Mouse (Mus musculus): ENCODE measurements around the gene Hprt. TPM values are rescaled to one million over a fixed set of nuclear protein-coding genes. Genes with fewer than 3 reads are reported as not detected.

The Hprt gene
- total RNA-seq, 1 experiment from 2014 or later, result 381 TPM

GRCm38 (mm10) chrX:53025471-53026223 is 37.7 kb downstream of the Hprt start:
- ATAC-seq (replicated peaks in 1 of 2; ENCODE audit: insufficient read depth in 1 of 2, low FRiP score in 2 of 2, low TSS enrichment in 1 of 2, low read depth in 1 of 2, poor library complexity in 2 of 2, severe bottlenecking in 2 of 2), result no peak

GRCm38 (mm10) chrX:53029559-53029958 is 41.6 kb downstream of the Hprt start:
- no peak for ATAC-seq (replicated peaks in 1 of 2; ENCODE audit: insufficient read depth in 1 of 2, low FRiP score in 2 of 2, low TSS enrichment in 1 of 2, low read depth in 1 of 2, poor library complexity in 2 of 2, severe bottlenecking in 2 of 2)

GRCm38 (mm10) chrX:53038194-53038593 is 50.3 kb downstream of the Hprt start:
- ATAC-seq (replicated peaks in 1 of 2; ENCODE audit: insufficient read depth in 1 of 2, low FRiP score in 2 of 2, low TSS enrichment in 1 of 2, low read depth in 1 of 2, poor library complexity in 2 of 2, severe bottlenecking in 2 of 2), result peak; percentile 56 to 69

- ATAC-seq (replicated peaks in 1 of 2; ENCODE audit: insufficient read depth in 1 of 2, low FRiP score in 2 of 2, low TSS enrichment in 1 of 2, low read depth in 1 of 2, poor library complexity in 2 of 2, severe bottlenecking in 2 of 2), result no peak
Measured at GRCm38 (mm10) chrX:53039651-53040050, 51.7 kb downstream of the Hprt start.

GRCm38 (mm10) chrX:53040138-53040537 is 52.2 kb downstream of the Hprt start:
- no peak for ATAC-seq (replicated peaks in 1 of 2; ENCODE audit: insufficient read depth in 1 of 2, low FRiP score in 2 of 2, low TSS enrichment in 1 of 2, low read depth in 1 of 2, poor library complexity in 2 of 2, severe bottlenecking in 2 of 2)

GRCm38 (mm10) chrX:53041006-53041405 is 53.1 kb downstream of the Hprt start:
- ATAC-seq (replicated peaks in 1 of 2; ENCODE audit: insufficient read depth in 1 of 2, low FRiP score in 2 of 2, low TSS enrichment in 1 of 2, low read depth in 1 of 2, poor library complexity in 2 of 2, severe bottlenecking in 2 of 2), result no peak

- peak; percentile 32 to 83; a peak in 3 of 4 replicates for ATAC-seq (replicated peaks in 1 of 2; ENCODE audit: insufficient read depth in 1 of 2, low FRiP score in 2 of 2, low TSS enrichment in 1 of 2, low read depth in 1 of 2, poor library complexity in 2 of 2, severe bottlenecking in 2 of 2)
Measured at GRCm38 (mm10) chrX:53045187-53045903, 57.4 kb downstream of the Hprt start.

GRCm38 (mm10) chrX:53046033-53046432 is 58.1 kb downstream of the Hprt start:
- no peak for ATAC-seq (replicated peaks in 1 of 2; ENCODE audit: insufficient read depth in 1 of 2, low FRiP score in 2 of 2, low TSS enrichment in 1 of 2, low read depth in 1 of 2, poor library complexity in 2 of 2, severe bottlenecking in 2 of 2)

- no peak for ATAC-seq (replicated peaks in 1 of 2; ENCODE audit: insufficient read depth in 1 of 2, low FRiP score in 2 of 2, low TSS enrichment in 1 of 2, low read depth in 1 of 2, poor library complexity in 2 of 2, severe bottlenecking in 2 of 2)
Measured at GRCm38 (mm10) chrX:53046911-53047310, 59.0 kb downstream of the Hprt start.

GRCm38 (mm10) chrX:53049196-53049595 is 61.3 kb downstream of the Hprt start:
- ATAC-seq (replicated peaks in 1 of 2; ENCODE audit: insufficient read depth in 1 of 2, low FRiP score in 2 of 2, low TSS enrichment in 1 of 2, low read depth in 1 of 2, poor library complexity in 2 of 2, severe bottlenecking in 2 of 2), result no peak

GRCm38 (mm10) chrX:53050353-53050752 is 62.4 kb downstream of the Hprt start:
- ATAC-seq (replicated peaks in 1 of 2; ENCODE audit: insufficient read depth in 1 of 2, low FRiP score in 2 of 2, low TSS enrichment in 1 of 2, low read depth in 1 of 2, poor library complexity in 2 of 2, severe bottlenecking in 2 of 2), result no peak

GRCm38 (mm10) chrX:53052652-53053500 is 64.9 kb downstream of the Hprt start:
- ATAC-seq (replicated peaks in 1 of 2; ENCODE audit: insufficient read depth in 1 of 2, low FRiP score in 2 of 2, low TSS enrichment in 1 of 2, low read depth in 1 of 2, poor library complexity in 2 of 2, severe bottlenecking in 2 of 2), result peak; percentile 59 to 63

- ATAC-seq (replicated peaks in 1 of 2; ENCODE audit: insufficient read depth in 1 of 2, low FRiP score in 2 of 2, low TSS enrichment in 1 of 2, low read depth in 1 of 2, poor library complexity in 2 of 2, severe bottlenecking in 2 of 2), result no peak
Measured at GRCm38 (mm10) chrX:53053885-53054284, 65.9 kb downstream of the Hprt start.

- ATAC-seq (replicated peaks in 1 of 2; ENCODE audit: insufficient read depth in 1 of 2, low FRiP score in 2 of 2, low TSS enrichment in 1 of 2, low read depth in 1 of 2, poor library complexity in 2 of 2, severe bottlenecking in 2 of 2), result no peak
Measured at GRCm38 (mm10) chrX:53055771-53056170, 67.8 kb downstream of the Hprt start.

GRCm38 (mm10) chrX:53056627-53057026 is 68.7 kb downstream of the Hprt start:
- peak in 1 of 2 experiments; percentile 41; a peak in 1 of 4 replicates for ATAC-seq (replicated peaks in 1 of 2; ENCODE audit: insufficient read depth in 1 of 2, low FRiP score in 2 of 2, low TSS enrichment in 1 of 2, low read depth in 1 of 2, poor library complexity in 2 of 2, severe bottlenecking in 2 of 2)

GRCm38 (mm10) chrX:53057054-53057759 is 69.3 kb downstream of the Hprt start:
- ATAC-seq (replicated peaks in 1 of 2; ENCODE audit: insufficient read depth in 1 of 2, low FRiP score in 2 of 2, low TSS enrichment in 1 of 2, low read depth in 1 of 2, poor library complexity in 2 of 2, severe bottlenecking in 2 of 2), result peak; percentile 60 to 81

GRCm38 (mm10) chrX:53057760-53058090 is 69.8 kb downstream of the Hprt start:
- ATAC-seq (replicated peaks in 1 of 2; ENCODE audit: insufficient read depth in 1 of 2, low FRiP score in 2 of 2, low TSS enrichment in 1 of 2, low read depth in 1 of 2, poor library complexity in 2 of 2, severe bottlenecking in 2 of 2), result no peak

Data from hematopoietic stem cell, adult 5-6 weeks (primary cell).